Mouse (Mus musculus) WW6 (cell line): Measurements from ENCODE around the gene Cmip.

ENCODE experiments used
- DNase-seq: peaks from one replicate; pipeline ENCODE4 v3.0.0-alpha.2; 2013; ENCODE audit warnings: low read depth, low spot score

The Cmip gene

DNA sequence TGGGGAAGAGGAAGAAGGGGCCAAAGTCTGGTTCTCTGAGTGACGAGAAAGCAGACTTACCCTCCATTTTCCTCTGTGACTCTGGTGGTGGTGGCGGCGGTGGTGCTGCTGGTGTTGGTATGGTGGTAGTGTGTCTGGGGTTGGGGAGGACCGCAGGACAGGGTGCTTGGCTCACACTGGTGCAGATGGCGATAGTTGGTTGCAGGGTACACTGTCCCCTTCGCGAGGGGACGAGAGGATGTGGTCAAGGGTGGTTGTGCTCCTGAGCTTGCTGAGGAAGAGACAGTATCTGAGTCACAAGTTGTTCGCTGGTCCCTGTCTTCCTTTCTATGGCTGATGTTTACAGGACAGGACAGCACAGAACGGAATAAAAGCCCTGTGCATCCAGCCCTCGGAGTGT lies 88.5 kb downstream of the Cmip start:
- DNase-seq: no peak

DNA sequence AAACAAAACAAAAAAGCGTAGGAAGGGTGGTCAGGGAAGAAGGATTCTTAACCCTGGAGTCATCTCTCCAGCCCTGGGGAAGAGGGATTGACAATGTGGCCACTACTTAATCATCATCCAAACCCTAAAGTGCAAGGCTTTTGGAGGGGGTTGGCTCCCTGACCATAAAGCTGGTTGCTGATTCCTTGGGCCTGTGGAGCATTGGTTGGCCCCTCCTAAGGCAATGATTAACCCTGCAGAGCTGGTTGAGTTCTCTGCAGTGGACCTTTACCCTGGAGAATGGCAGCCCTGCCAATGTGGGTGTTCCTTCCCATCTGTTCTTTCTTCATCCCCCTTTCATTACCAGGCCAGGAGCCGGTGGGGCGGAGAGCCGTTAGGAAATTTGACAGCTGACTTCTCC lies 90.7 kb downstream of the Cmip start:
- DNase-seq: no peak

GRCm38 (mm10) chr8:117348718-117349394 lies 92.0 kb downstream of the Cmip start:
- DNase-seq: no peak

DNA sequence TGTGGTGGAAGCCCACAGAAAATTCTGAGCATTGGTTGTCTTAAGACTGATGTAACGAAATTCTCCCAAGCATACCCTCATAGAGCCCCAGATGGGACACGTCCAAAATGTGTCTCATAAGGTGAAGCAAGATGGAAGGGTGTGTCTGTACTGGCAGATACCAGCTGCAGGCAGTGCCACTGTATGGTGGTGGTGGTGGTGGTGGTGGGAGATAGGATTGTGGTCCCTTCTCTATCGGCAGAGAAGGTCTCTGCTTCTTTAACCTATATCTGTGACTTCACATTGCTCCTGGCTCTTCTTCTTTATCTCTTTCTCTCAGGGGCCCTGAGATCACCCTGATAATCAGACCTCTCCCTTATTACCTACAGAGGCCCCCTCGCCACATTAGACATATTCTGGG lies 92.7 kb downstream of the Cmip start:
- DNase-seq: no peak

DNA sequence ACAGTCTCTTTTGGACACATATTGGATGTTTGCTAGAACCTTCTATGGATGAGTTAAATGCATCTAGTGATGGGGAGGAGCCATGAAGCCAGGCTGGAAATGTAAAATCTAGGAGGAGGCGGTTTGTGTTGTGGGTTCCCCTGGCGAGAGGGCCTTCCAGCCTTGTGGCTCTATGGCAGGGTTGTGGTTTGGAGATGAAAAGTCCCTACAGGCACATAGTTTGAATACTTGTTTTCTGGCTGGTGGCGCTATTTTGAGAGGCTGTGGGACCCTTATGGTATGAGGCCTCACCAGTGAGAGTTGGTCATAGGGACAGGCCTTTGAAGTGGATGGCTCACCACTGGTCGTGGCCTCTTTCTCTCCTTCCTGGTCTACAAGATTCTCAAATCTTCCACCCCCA lies 95.2 kb downstream of the Cmip start:
- DNase-seq: no peak

DNA sequence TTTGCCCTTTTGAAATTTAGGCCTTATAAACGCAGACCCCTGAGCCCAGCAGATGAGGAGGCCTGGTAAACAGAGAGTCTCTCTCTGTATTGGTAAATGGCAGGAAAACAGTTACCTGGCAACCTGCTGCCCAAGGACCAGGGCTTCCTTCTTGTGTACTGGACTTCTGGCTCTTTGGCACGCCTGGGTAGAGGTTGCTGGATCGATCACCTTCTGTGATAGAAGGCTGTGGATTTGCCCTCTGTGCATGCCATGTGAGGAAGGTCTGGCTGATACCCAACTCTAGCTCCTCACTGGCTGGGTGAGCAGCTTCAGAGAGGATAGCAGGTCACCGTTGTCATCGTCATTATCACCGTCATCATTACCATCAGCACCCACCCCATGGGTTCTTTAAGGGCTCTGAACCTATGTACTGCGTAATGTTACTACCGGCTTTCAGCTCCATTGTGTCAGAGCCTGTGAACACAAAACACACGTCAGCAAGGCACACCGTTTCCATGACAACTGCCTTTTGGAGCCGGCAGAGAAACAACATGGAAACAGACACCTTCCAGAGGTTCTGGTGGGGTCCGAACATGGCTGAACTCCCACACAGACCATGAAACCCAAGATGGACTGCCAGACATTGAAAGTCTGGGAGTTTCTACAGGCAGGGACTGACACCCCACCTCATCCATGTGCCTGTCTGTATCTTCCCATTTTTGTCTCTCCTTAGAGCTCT lies 98.4 kb downstream of the Cmip start:
- no peak for DNase-seq

GRCm38 (mm10) chr8:117356109-117356672 lies 99.3 kb downstream of the Cmip start:
- DNase-seq: no peak

- DNase-seq: no peak
These were observed 100.9 kb downstream of the Cmip start for GRCm38 (mm10) chr8:117357491-117358467.

- DNase-seq: no peak
These were observed 103.5 kb downstream of the Cmip start for GRCm38 (mm10) chr8:117360172-117360930.

DNA sequence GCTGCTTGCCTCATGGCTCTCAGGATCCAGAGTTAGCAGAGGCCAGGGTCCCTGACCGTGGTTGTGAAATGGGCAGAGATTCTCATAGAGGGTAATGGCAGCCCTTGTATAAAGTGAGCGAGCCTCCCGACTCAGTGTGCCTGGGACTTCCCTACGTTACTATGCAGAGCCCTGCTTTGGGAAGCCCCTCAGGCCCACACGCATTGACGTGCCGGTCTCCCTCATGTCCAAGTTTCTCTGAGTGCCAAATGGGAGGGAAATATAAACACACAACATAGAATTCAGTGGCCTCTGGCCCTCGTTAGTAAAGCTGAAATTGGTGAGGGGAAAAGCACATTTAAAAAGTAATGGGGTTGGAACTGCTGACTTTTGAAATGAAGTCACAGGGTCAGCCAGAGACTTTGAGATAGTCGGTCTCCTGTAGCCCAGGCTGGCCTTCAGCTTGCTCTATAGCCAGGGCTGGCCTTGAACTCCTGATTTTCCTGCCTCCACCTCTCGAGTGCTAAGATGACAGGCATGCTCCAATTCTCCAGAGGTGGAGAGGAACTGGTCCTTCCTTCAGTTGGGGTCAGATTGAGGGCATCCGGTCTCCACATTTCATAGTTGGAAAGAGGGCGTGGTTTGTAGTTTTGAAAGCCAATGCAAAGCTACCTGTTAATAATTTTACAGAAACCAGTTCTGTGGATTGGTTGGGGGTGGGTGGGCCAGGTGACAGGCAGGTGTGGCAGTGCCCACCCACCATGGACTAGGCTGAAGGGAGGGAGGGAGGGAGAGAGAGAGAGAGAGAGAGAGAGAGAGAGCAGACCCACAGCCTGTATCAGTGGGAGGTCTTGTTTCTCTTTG lies 105.0 kb downstream of the Cmip start:
- DNase-seq: no peak

GRCm38 (mm10) chr8:117362438-117362726 lies 105.5 kb downstream of the Cmip start:
- DNase-seq: no peak

DNA sequence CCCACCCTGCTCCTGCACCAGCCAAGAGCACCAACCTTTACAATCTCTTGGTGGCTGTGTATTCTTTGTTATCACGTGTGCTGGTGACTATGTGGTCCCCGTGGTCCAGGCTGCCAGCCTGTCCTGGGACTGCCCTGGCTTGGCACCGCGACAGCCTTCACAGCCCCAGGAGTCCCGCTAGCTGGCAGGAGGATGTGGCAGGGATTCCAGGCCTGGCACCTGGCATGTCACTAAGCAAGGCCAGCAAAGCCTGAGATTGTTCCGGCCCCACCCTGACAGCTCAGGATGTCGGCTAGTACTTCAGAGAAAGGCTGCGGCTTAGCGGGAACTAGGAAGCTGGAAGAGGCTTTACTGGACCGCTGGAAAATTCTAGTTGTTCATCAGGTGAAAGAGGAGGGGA lies 106.4 kb downstream of the Cmip start:
- no peak for DNase-seq

- DNase-seq: no peak
These were observed 107.7 kb downstream of the Cmip start for GRCm38 (mm10) chr8:117364374-117365160.

GRCm38 (mm10) chr8:117366475-117366874 lies 109.6 kb downstream of the Cmip start:
- DNase-seq: no peak

- no peak for DNase-seq
These were observed 110.6 kb downstream of the Cmip start for GRCm38 (mm10) chr8:117367441-117367840.

GRCm38 (mm10) chr8:117368781-117369180 lies 111.9 kb downstream of the Cmip start:
- no peak for DNase-seq

GRCm38 (mm10) chr8:117370009-117370408 lies 113.1 kb downstream of the Cmip start:
- DNase-seq: peak; percentile 40

DNA sequence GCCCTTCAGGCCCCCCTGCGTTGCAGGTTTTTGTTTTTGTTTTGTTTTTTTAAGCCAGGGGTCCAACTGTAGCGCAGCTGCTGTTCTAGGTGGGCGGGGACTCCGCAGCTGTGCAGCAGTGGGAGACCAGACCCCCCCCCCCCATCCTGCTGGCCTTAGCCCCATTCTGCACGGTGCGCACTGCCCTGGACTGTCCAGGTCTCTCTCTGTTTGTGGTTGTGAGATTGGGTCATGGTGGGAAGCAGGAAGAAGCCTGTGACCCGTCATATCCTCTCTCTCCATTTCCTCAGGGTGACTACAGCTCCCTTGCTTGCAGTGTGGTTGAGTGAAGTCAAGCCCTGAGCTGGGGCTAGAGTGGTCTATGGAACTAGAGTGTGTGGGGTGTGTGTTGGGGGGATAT lies 114.3 kb downstream of the Cmip start:
- DNase-seq: no peak

DNA sequence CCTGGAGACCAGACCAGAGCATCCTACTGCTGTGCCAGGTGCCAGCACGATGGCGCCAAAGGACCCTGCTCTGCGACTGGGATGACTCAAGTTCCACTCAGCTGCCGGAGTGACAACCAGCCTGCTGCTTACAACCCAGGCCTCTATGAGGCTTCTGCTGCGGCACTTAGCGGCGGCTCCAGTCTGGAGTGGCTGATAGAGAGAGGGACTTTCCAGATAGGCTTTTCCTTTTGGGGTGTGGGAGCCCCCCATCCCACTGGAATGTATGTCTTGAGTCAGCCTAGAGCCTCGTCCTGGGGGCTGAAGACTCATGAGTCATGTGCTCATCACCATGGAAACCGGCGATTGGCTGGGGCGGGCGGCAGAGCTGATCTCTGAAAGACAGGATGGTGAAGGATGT lies 115.2 kb downstream of the Cmip start:
- no peak for DNase-seq

DNA sequence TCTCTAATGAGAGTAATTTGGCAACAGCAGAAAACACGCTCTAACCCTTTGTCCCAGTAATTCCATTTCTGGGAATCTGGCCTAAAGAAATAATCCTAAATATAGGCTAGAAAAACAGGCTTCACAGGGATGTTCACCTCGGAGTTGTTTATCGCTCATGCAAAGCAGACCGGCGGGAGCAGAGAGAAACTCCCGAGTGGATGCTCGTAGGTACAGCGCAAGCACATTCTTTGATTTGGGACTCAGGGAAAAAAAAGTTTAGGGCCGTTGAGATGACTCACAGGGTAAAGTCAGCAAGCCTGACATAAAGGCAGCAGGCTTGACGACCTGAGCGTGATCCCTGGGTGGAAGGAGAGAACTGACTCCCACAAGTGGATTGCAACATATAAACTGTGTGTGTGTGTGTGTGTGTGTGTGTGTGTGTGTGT lies 116.2 kb downstream of the Cmip start:
- no peak for DNase-seq
